In genomic region chr4:139024379-139024778, GRCm38 (mm10) we compare ENCODE assay signal across 16 mouse cellular contexts. TPM values are rescaled to one million over a fixed set of nuclear protein-coding genes. Genes with fewer than 3 reads are reported as not detected.
DNase-seq lines count a peak whose midpoint lies in the region; ATAC-seq lines count a peak whose summit lies in the region.
"Had no signal": no experiment of that assay in that cellular context is flagged by ENCODE, and none has a peak within 500 bp of the region (broad histone marks: within the 10 kb centered on the region; RNA-seq: fewer than 3 reads in every experiment).

No protein-coding gene starts in this region.

- H3K4me2 ChIP-seq in neural tube, embryonic 13.5 days: no peak overlapping the region
- H3K4me2 ChIP-seq: limb, embryonic 15.5 days had no signal

- no peak for DNase-seq in neural tube, embryonic 10.5 days (ENCODE audit: extremely low spot score, low spot score)
- peak; percentile 41 to 45 for DNase-seq in frontal cortex, postnatal 10 days (ENCODE audit: low spot score in 2 of 2)
- DNase-seq in left cerebral cortex, postnatal 36 days (ENCODE audit: low spot score in 2 of 2): peak; percentile 36 to 47
- peak; percentile 45 to 51 for DNase-seq in right cerebral cortex, postnatal 36 days (ENCODE audit: low spot score in 2 of 2)
- DNase-seq in ovary, postnatal 36 days (ENCODE audit: low spot score): no peak
- no peak for DNase-seq in heart, adult 11 months
- DNase-seq in gastrocnemius, postnatal 10 days: no peak
- DNase-seq: heart, postnatal 36 days; lung, postnatal 14 days; spleen, adult 18-20 months had no signal

- intact Hi-C loops in left cerebral cortex, postnatal 36 days (cut with DNase I): no loop called here

- no peak overlapping the region for H3K27ac ChIP-seq in neural tube, embryonic 13.5 days (replicated peaks)
- H3K27ac ChIP-seq: kidney, postnatal 0 days; limb, embryonic 15.5 days had no signal

- H3K9me3 ChIP-seq in neural tube, embryonic 13.5 days: no peaks in the 10 kb centered on the region
- H3K9me3 ChIP-seq: limb, embryonic 15.5 days had no signal

- no peak overlapping the region for H3K4me3 ChIP-seq in neural tube, embryonic 13.5 days
- H3K4me3 ChIP-seq: limb, embryonic 15.5 days had no signal

- H3K36me3 ChIP-seq in neural tube, embryonic 13.5 days: no peaks in the 10 kb centered on the region
- H3K36me3 ChIP-seq: limb, embryonic 15.5 days had no signal

- H3K27me3 ChIP-seq in neural tube, embryonic 13.5 days: no peaks in the 10 kb centered on the region
- H3K27me3 ChIP-seq: CH12.LX; limb, embryonic 15.5 days had no signal

- ATAC-seq in neural tube, embryonic 13.5 days (ENCODE audit: low read depth): no peak; the same call in 1 of the 2 replicates

- H3K4me1 ChIP-seq in neural tube, embryonic 13.5 days (replicated peaks): peaks cover 18% of the 10 kb centered on the region
- H3K4me1 ChIP-seq: limb, embryonic 15.5 days had no signal

- H3K9ac ChIP-seq in neural tube, embryonic 13.5 days: peak overlapping the region; percentile 31; the same call in 1 of the 2 replicates
- H3K9ac ChIP-seq: limb, embryonic 15.5 days had no signal

- 7% methylated on average over 2 of the region's 2 CpGs for WGBS in neural tube, embryonic 13.5 days

RNA-seq across cellular contexts. Expression of gene Htr6, which starts 51.0 kb away (rescaled TPM):
- 0.45 and 0.60 TPM in 2 replicates for polyA plus RNA-seq in neural tube, embryonic 13.5 days (2015; fragmentation: Nextera tagmentation; extraction: Ambion mirVana)
- 1 to 10 TPM; 6.6 to 8.5 TPM for total RNA-seq in left cerebral cortex, postnatal 36 days (2021)
- total RNA-seq in gastrocnemius, postnatal 10 days (2021): not detected
- total RNA-seq: CH12.LX; gastrocnemius, postnatal 4 days; heart, postnatal 36 days had no signal
- polyA plus RNA-seq: embryonic facial prominence, embryonic 14.5 days had no signal

RNA-seq across cellular contexts. Expression of gene Tmco4, which starts 51.7 kb away (rescaled TPM):
- 0.80 and 1.2 TPM in 2 replicates for polyA plus RNA-seq in neural tube, embryonic 13.5 days (2015; fragmentation: Nextera tagmentation; extraction: Ambion mirVana)
- 1 to 10 TPM; 2.6 to 2.7 TPM for total RNA-seq in left cerebral cortex, postnatal 36 days (2021)
- total RNA-seq in gastrocnemius, postnatal 10 days (2021): 1 to 10 TPM; 3.8 to 4.5 TPM

RNA-seq across cellular contexts. Expression of gene Rnf186, which starts 57.5 kb away (rescaled TPM):
- polyA plus RNA-seq in neural tube, embryonic 13.5 days (2015; fragmentation: Nextera tagmentation; extraction: Ambion mirVana): not detected in 2 replicates
- not detected for total RNA-seq in left cerebral cortex, postnatal 36 days (2021)
- total RNA-seq in gastrocnemius, postnatal 10 days (2021): not detected
- total RNA-seq: CH12.LX; gastrocnemius, postnatal 4 days; heart, postnatal 36 days had no signal
- polyA plus RNA-seq: embryonic facial prominence, embryonic 14.5 days had no signal

Comparison
In these comparisons a context has a peak if more than half of its experiments do, and no peak if none do; other contexts are left out.
1. DNase-seq: peak in frontal cortex, postnatal 10 days (2 of 2), left cerebral cortex, postnatal 36 days (2 of 2) and right cerebral cortex, postnatal 36 days (2 of 2); none in neural tube, embryonic 10.5 days (single experiment), ovary, postnatal 36 days (single experiment), heart, adult 11 months (single experiment) and gastrocnemius, postnatal 10 days (single experiment).
2. RNA of gene Htr6, which starts 51.0 kb away (total RNA-seq): 6.6 to 8.5 TPM in left cerebral cortex, postnatal 36 days; not detected in gastrocnemius, postnatal 10 days; every median in the first group is over 4 times any median in the second.